Mouse (Mus musculus) megakaryocyte, embryonic 14.5 days (primary cell): ENCODE data around the gene Pik3r4.

Source experiments
- FLI1 ChIP-seq: IDR thresholded peaks from 2 replicates; pipeline ENCODE4 v1.6.1; 2012; ENCODE audit warnings: low read length, inconsistent platforms, mixed read lengths
- GATA1 ChIP-seq: IDR thresholded peaks from 3 replicates; pipeline ENCODE4 v1.6.1; 2012; ENCODE audit warnings: mixed read lengths, low read length, inconsistent platforms, borderline replicate concordance

- TF ChIP-seq GATA1 (no peak), FLI1 (no peak)
These were observed 46.7 kb downstream of the Pik3r4 start for GRCm38 (mm10) chr9:105689485-105689884.
